Mouse (Mus musculus) liver, postnatal 0 days (tissue): Measurements from ENCODE around the gene Rrnad1.

Experiments
- CTCF ChIP-seq: sonication (generic); IDR thresholded peaks from 2 replicates; pipeline ENCODE4 v1.5.1; 2016; ENCODE audit warnings: antibody characterized with exemption, low read depth
- EP300 ChIP-seq: IDR thresholded peaks from 2 replicates; pipeline ENCODE4 v1.6.1; 2016; ENCODE audit warnings: antibody characterized with exemption, low read depth, mild to moderate bottlenecking

DNA sequence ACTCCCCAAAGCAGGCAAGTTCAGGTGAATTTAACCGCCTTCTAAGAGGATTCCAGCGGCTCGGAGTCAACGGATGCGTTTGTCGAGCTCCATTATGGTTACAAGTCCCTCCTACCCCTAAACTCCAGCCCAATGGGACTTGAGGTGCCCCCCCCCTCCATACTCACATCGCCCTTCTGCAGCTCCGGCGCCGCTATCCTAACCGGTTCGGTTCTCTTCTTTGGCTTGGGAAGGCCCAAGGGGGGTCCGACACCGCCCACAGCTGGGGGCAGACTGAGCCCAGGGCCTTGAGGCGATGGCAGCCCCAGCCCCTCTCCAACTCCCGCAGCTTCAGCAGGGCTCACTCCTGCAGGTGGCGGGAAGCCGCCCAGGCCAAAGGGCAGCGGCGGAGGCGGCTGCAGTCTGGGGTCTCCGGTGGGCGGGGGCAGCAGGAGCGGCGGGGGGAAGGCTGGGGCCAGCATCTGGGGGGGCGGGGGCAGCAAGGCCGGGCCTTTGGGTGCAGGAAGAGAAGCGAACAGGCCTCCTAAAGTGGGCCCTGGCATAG is 45.7 kb downstream of the Rrnad1 start:
- TF ChIP-seq CTCF (no peak), EP300 (no peak)
